In the genomic region with DNA sequence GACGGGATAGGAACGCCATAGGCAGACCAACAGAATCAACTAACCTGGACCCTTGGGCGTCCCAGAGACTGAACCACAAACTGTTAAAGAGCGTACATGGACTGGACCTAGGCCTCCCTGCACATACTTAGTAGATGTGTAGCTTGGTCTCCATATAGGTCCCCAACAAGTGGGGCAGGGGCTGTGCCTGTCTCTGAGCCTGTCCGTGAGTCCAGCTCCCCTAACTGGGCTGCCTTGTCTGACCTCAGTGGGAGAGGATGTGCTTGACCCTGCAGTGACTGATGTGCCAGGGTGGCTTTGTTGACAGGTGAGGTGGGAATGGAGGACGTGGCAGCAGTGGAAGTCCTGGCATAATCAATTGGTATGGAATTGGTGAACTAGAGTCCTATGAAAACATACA, we compare ENCODE assay signal across 20 mouse cellular contexts. TPM values are rescaled to one million over a fixed set of nuclear protein-coding genes. Genes with fewer than 3 reads are reported as not detected.
"Had no signal": no experiment of that assay in that cellular context is flagged by ENCODE, and none has a peak within 500 bp of the region (broad histone marks: within the 10 kb centered on the region; RNA-seq: fewer than 3 reads in every experiment).

No protein-coding gene starts in this region.

- H3K4me3 ChIP-seq: liver, embryonic 13.5 days; liver, embryonic 15.5 days; lung, embryonic 15.5 days; midbrain, embryonic 12.5 days; neural tube, embryonic 12.5 days; stomach, embryonic 15.5 days had no signal

- H3K9me3 ChIP-seq: liver, embryonic 13.5 days; liver, embryonic 15.5 days; lung, embryonic 15.5 days; midbrain, embryonic 12.5 days; neural tube, embryonic 12.5 days; stomach, embryonic 15.5 days had no signal

- ATAC-seq: liver, postnatal 0 days; lung, postnatal 0 days; midbrain, embryonic 16.5 days had no signal

- H3K27ac ChIP-seq: liver, embryonic 13.5 days; liver, embryonic 15.5 days; lung, embryonic 15.5 days; midbrain, embryonic 12.5 days; neural tube, embryonic 12.5 days; stomach, embryonic 15.5 days; stomach, postnatal 0 days had no signal

- DNase-seq: liver, embryonic 13.5 days; liver, postnatal 0 days; lung, adult 2 months; lung, postnatal 14 days; lung, postnatal 36 days; midbrain, embryonic 14.5 days; right cerebral cortex, postnatal 14 days; thymus, adult 2 months; thymus, postnatal 25 days; thymus, postnatal 4 days had no signal

- H3K27me3 ChIP-seq: liver, embryonic 13.5 days; liver, embryonic 15.5 days; lung, embryonic 15.5 days; midbrain, embryonic 12.5 days; neural tube, embryonic 12.5 days; stomach, embryonic 15.5 days had no signal

- H3K36me3 ChIP-seq: lung, embryonic 15.5 days; stomach, embryonic 15.5 days had no signal

- H3K4me2 ChIP-seq: liver, embryonic 13.5 days; liver, embryonic 15.5 days; lung, embryonic 15.5 days; midbrain, embryonic 12.5 days; neural tube, embryonic 12.5 days; stomach, embryonic 15.5 days had no signal

- H3K4me1 ChIP-seq: liver, embryonic 13.5 days; liver, embryonic 15.5 days; lung, embryonic 15.5 days; midbrain, embryonic 12.5 days; neural tube, embryonic 12.5 days; stomach, embryonic 15.5 days had no signal

- H3K9ac ChIP-seq: liver, embryonic 13.5 days; liver, embryonic 15.5 days; liver, postnatal 0 days; lung, embryonic 15.5 days; midbrain, embryonic 12.5 days; neural tube, embryonic 12.5 days; stomach, embryonic 15.5 days had no signal

RNA-seq across cellular contexts. Expression of gene Gm49387, which starts 51.9 kb away (rescaled TPM):
- polyA plus RNA-seq: lung, adult 2 months; midbrain, embryonic 14.5 days; midbrain, embryonic 16.5 days; neural tube, embryonic 14.5 days; stomach, embryonic 15.5 days; thymus, adult 2 months; urinary bladder, adult 2 months had no signal
